Mouse (Mus musculus) E14TG2a.4 (cell line): Measurements from ENCODE around the gene Itm2c.

Experiments
- CTCF ChIP-seq: conservative IDR thresholded peaks from 2 replicates; pipeline ENCODE4 v1.5.1; 2014; ENCODE audit warnings: low read length
- NANOG ChIP-seq: IDR thresholded peaks from 2 replicates; pipeline ENCODE4 v1.6.1; 2014; ENCODE audit warnings: borderline replicate concordance, low read length, mixed read lengths
- POU5F1 ChIP-seq: IDR thresholded peaks from 2 replicates; pipeline ENCODE4 v1.6.1; 2014; ENCODE audit warnings: low read length, borderline replicate concordance

GRCm38 (mm10) chr1:85894231-85894747, at the start of gene Itm2c:
- TF ChIP-seq CTCF = no peak
- no peak for TF ChIP-seq POU5F1
- TF ChIP-seq NANOG = no peak
